Mouse (Mus musculus): ENCODE measurements around the gene Tnpo1.
"Not testable (repeated sequence)": the region's sequence is repeated elsewhere in the genome, so short reads cannot be mapped to it uniquely, and the experiment has no call there.

Gene Tnpo1

GRCm38 (mm10) chr13:98889211-98889610 lies 37.0 kb downstream of the Tnpo1 start:
- peak; percentile 30 for DNase-seq (ENCODE audit: low spot score)

GRCm38 (mm10) chr13:98883774-98884173 lies 42.4 kb downstream of the Tnpo1 start:
- no peak for DNase-seq (ENCODE audit: low spot score)

- DNase-seq (ENCODE audit: low spot score): no peak
Observed at GRCm38 (mm10) chr13:98881991-98882390, 44.2 kb downstream of the Tnpo1 start.

- no peak for DNase-seq (ENCODE audit: low spot score)
Observed at GRCm38 (mm10) chr13:98880336-98880735, 45.8 kb downstream of the Tnpo1 start.

- no peak for DNase-seq (ENCODE audit: low spot score)
Observed at GRCm38 (mm10) chr13:98879422-98879821, 46.8 kb downstream of the Tnpo1 start.

GRCm38 (mm10) chr13:98877165-98877564 lies 49.0 kb downstream of the Tnpo1 start:
- DNase-seq (ENCODE audit: low spot score): no peak

- no peak for DNase-seq (ENCODE audit: low spot score)
Observed at GRCm38 (mm10) chr13:98874727-98875126, 51.5 kb downstream of the Tnpo1 start.

- DNase-seq (ENCODE audit: low spot score): no peak
Observed at GRCm38 (mm10) chr13:98872273-98872847, 53.8 kb downstream of the Tnpo1 start.

- DNase-seq (ENCODE audit: low spot score): no peak
Observed at GRCm38 (mm10) chr13:98871263-98871662, 54.9 kb downstream of the Tnpo1 start.

- no peak for DNase-seq (ENCODE audit: low spot score)
Observed at GRCm38 (mm10) chr13:98868236-98868923, 57.8 kb downstream of the Tnpo1 start.

- DNase-seq (ENCODE audit: low spot score): peak; percentile 70
Observed at GRCm38 (mm10) chr13:98867810-98868209, 58.4 kb downstream of the Tnpo1 start.

- DNase-seq (ENCODE audit: low spot score): no peak
Observed at GRCm38 (mm10) chr13:98855291-98855690, 70.9 kb downstream of the Tnpo1 start.

- DNase-seq (ENCODE audit: low spot score): no peak
Observed at GRCm38 (mm10) chr13:98845794-98846193, 80.4 kb downstream of the Tnpo1 start.

GRCm38 (mm10) chr13:98836423-98837088 lies 89.6 kb downstream of the Tnpo1 start:
- peak; percentile 54 for DNase-seq (ENCODE audit: low spot score)

- no peak for DNase-seq (ENCODE audit: low spot score)
Observed at GRCm38 (mm10) chr13:98835740-98836139, 90.4 kb downstream of the Tnpo1 start.

GRCm38 (mm10) chr13:98834723-98835122 lies 91.5 kb downstream of the Tnpo1 start:
- DNase-seq (ENCODE audit: low spot score): no peak

- no peak for DNase-seq (ENCODE audit: low spot score)
Observed at GRCm38 (mm10) chr13:98834199-98834598, 92.0 kb downstream of the Tnpo1 start.

- no peak for DNase-seq (ENCODE audit: low spot score)
Observed at GRCm38 (mm10) chr13:98832451-98833450, 93.4 kb downstream of the Tnpo1 start.

- DNase-seq (ENCODE audit: low spot score): not testable (repeated sequence)
Observed at GRCm38 (mm10) chr13:98829026-98829425, 97.2 kb downstream of the Tnpo1 start.

- DNase-seq (ENCODE audit: low spot score): no peak
Observed at GRCm38 (mm10) chr13:98825574-98825973, 100.6 kb downstream of the Tnpo1 start.

- no peak for DNase-seq (ENCODE audit: low spot score)
Observed at GRCm38 (mm10) chr13:98819094-98819493, 107.1 kb downstream of the Tnpo1 start.

- DNase-seq (ENCODE audit: low spot score): no peak
Observed at GRCm38 (mm10) chr13:98818205-98818604, 108.0 kb downstream of the Tnpo1 start.

Measured in embryo, embryonic 10.5 days (tissue).